Mouse (Mus musculus) limb, embryonic 14.5 days (tissue): Measurements from ENCODE around the gene Ginm1. TPM values are rescaled to one million over a fixed set of nuclear protein-coding genes. Genes with fewer than 3 reads are reported as not detected.
A peak's percentile ranks its signal among the peaks of the same experiment; 100 is the strongest.

ENCODE experiments used
- ATAC-seq: fragments of 200-750 bp; cut with Nextera tagmentation; 2 replicates; pipeline ENCODE4 v1.8.0; 2017; ENCODE audit warnings: low read depth, moderate number of reproducible peaks, moderate TSS enrichment; ENCODE audit not compliant: low FRiP score
- DNase-seq: peaks from one replicate; pipeline ENCODE4 v3.0.0-alpha.2; 2015; ENCODE audit warnings: low spot score
- H3K27ac ChIP-seq: fragments of 300-500 bp; sonication (generic); replicated peaks from 2 replicates; pipeline ENCODE4 v1.5.1; 2014; ENCODE audit warnings: low read depth, mild to moderate bottlenecking, low read length, moderate library complexity, mixed read lengths
- H3K27me3 ChIP-seq: fragments of 300-500 bp; sonication (generic); 2 replicates; pipeline ENCODE4 v1.6.1; 2014; ENCODE audit warnings: low read length, mixed read lengths; ENCODE audit not compliant: control insufficient read depth, insufficient read depth
- H3K36me3 ChIP-seq: fragments of 300-500 bp; sonication (generic); 2 replicates; pipeline ENCODE4 v1.6.1; 2014; ENCODE audit warnings: mild to moderate bottlenecking, low read length, moderate library complexity, mixed read lengths; ENCODE audit not compliant: control insufficient read depth, insufficient read depth
- H3K4me1 ChIP-seq: fragments of 300-500 bp; sonication (generic); 2 replicates; pipeline ENCODE4 v1.6.1; 2014; ENCODE audit warnings: antibody characterized with exemption, low read length, mixed read lengths; ENCODE audit not compliant: control insufficient read depth, insufficient read depth
- H3K4me2 ChIP-seq: fragments of 300-500 bp; sonication (generic); replicated peaks from 2 replicates; pipeline ENCODE4 v1.6.1; 2014; ENCODE audit warnings: low read depth, mild to moderate bottlenecking, low read length, moderate library complexity; ENCODE audit not compliant: severe bottlenecking
- H3K4me3 ChIP-seq: fragments of 300-500 bp; sonication (generic); replicated peaks from 2 replicates; pipeline ENCODE4 v1.5.1; 2014; ENCODE audit warnings: low read length
- H3K9ac ChIP-seq: fragments of 300-500 bp; sonication (generic); 2 replicates; pipeline ENCODE4 v1.6.1; 2014; ENCODE audit warnings: mild to moderate bottlenecking, low read depth, low read length, moderate library complexity; ENCODE audit not compliant: severe bottlenecking
- H3K9me3 ChIP-seq: fragments of 300-500 bp; sonication (generic); 2 replicates; pipeline ENCODE4 v1.6.1; 2016; ENCODE audit warnings: low read length; ENCODE audit not compliant: control insufficient read depth
- POLR2A ChIP-seq: fragments of 200-500 bp; IDR thresholded peaks from 2 replicates; pipeline ENCODE4 v1.8.0; 2012; ENCODE audit warnings: inconsistent platforms, mild to moderate bottlenecking, moderate library complexity, borderline replicate concordance; ENCODE audit not compliant: insufficient read depth, insufficient read length; ENCODE audit errors: extremely low read depth
- WGBS: fragments of 180-500 bp; shearing (Covaris S2); extraction: QIAGEN DNeasy Blood & Tissue Kit; methylation state at CpG from one replicate; pipeline ENCODE4 v1.1.7; 2014; 5-methylcytosine and 5-hydroxymethylcytosine counted together
- polyA plus RNA-seq, 2 experiments: library from polyadenylated mRNA; depleted of rRNA in 1 of 2; stranded (reverse) in 1 of 2; unstranded in 1 of 2; fragments of >200 nt; fragmentation: Nextera tagmentation in 1 of 2; extraction: Ambion mirVana in 1 of 2; gene quantifications; 2 replicates each; pipeline versions ENCODE4 v1.2.1 to v1.2.3; 2012 to 2014

The Ginm1 gene
- polyA plus RNA-seq, 2 experiments = 49.2 to 86.2 TPM

- H3K27ac ChIP-seq = no peak overlapping the region
- DNase-seq = no peak
- H3K27me3 ChIP-seq = no peaks in the 10 kb centered on the region
- H3K9ac ChIP-seq = no peak overlapping the region
- ATAC-seq = no peak
- H3K9me3 ChIP-seq = no peaks in the 10 kb centered on the region
- no peaks in the 10 kb centered on the region for H3K36me3 ChIP-seq
- WGBS = 89% methylated on average over 9 of the region's 9 CpGs
- peaks cover 10% of the 10 kb centered on the region; the same call in 1 of the 2 replicates for H3K4me1 ChIP-seq
- H3K4me2 ChIP-seq = no peak overlapping the region
- H3K4me3 ChIP-seq = no peak overlapping the region
- no peak for TF ChIP-seq POLR2A
Observed at GRCm38 (mm10) chr10:7833377-7834165, 40.9 kb upstream of the Ginm1 start.

- no peak within 1 kb of the TSS for H3K27ac ChIP-seq
- H3K4me3 ChIP-seq = peak within 1 kb of the TSS; percentile 12
- H3K4me2 ChIP-seq = peak within 1 kb of the TSS; percentile 44
- H3K9ac ChIP-seq = peak within 1 kb of the TSS; percentile 21
- H3K36me3 ChIP-seq = no peaks in the 10 kb centered on the region
- peak; percentile 37; the same call in 1 of the 2 replicates for ATAC-seq
- H3K9me3 ChIP-seq = no peaks in the 10 kb centered on the region
- DNase-seq = peak; percentile 34
- peaks cover 10% of the 10 kb centered on the region; the same call in 1 of the 2 replicates for H3K4me1 ChIP-seq
- no peak for TF ChIP-seq POLR2A
- H3K27me3 ChIP-seq = no peaks in the 10 kb centered on the region
- WGBS = 6% methylated on average over 15 of the region's 15 CpGs
Observed at GRCm38 (mm10) chr10:7832171-7832676, 39.6 kb upstream of the Ginm1 start, which contains the start of gene Zc3h12d. TSS of gene Zc3h12d (plus strand) at chr10:7832470.

GRCm38 (mm10) chr10:7826106-7826505 lies 33.5 kb upstream of the Ginm1 start:
- H3K9me3 ChIP-seq = no peaks in the 10 kb centered on the region
- WGBS = 93% methylated on average over 9 of the region's 9 CpGs

GRCm38 (mm10) chr10:7825281-7825665 lies 32.6 kb upstream of the Ginm1 start:
- Histone ChIP-seq H3K9ac (no peak overlapping the region), H3K9me3 (no peaks in the 10 kb centered on the region), H3K4me3 (no peak overlapping the region), H3K27ac (no peak overlapping the region), H3K4me2 (no peak overlapping the region), H3K4me1 (no peaks in the 10 kb centered on the region), H3K36me3 (peaks cover 39% of the 10 kb centered on the region), H3K27me3 (no peaks in the 10 kb centered on the region)
- ATAC-seq = no peak
- TF ChIP-seq POLR2A = no peak
- 82% methylated on average over 4 of the region's 4 CpGs for WGBS
- DNase-seq = no peak

More at GRCm38 (mm10) chr10:7826106-7826505, 33.5 kb upstream of the Ginm1 start:
- Histone ChIP-seq H3K9ac (no peak overlapping the region), H3K27ac (no peak overlapping the region), H3K27me3 (no peaks in the 10 kb centered on the region), H3K4me2 (no peak overlapping the region), H3K4me3 (no peak overlapping the region), H3K36me3 (peaks cover 31% of the 10 kb centered on the region), H3K4me1 (no peaks in the 10 kb centered on the region)
- DNase-seq (no peak), ATAC-seq (no peak)
- TF ChIP-seq POLR2A = no peak

- no peak overlapping the region for H3K9ac ChIP-seq
- no peak for ATAC-seq
- H3K4me3 ChIP-seq = no peak overlapping the region
- WGBS = 67% methylated on average over 9 of the region's 9 CpGs
- H3K4me2 ChIP-seq = no peak overlapping the region
- no peaks in the 10 kb centered on the region for H3K9me3 ChIP-seq
- no peaks in the 10 kb centered on the region for H3K27me3 ChIP-seq
- DNase-seq = peak; percentile 28
- H3K36me3 ChIP-seq = peaks cover 40% of the 10 kb centered on the region
- no peak overlapping the region for H3K27ac ChIP-seq
- H3K4me1 ChIP-seq = no peaks in the 10 kb centered on the region
- no peak for TF ChIP-seq POLR2A
Observed at GRCm38 (mm10) chr10:7824663-7825280, 32.1 kb upstream of the Ginm1 start.
